Mouse (Mus musculus): ENCODE measurements around the gene Maneal.

Gene Maneal

GRCm38 (mm10) chr4:124861283-124862188, at the start of gene Maneal:
Gene Maneal (minus strand): TSS chr4:124862171.
- peak in 1 of 2 experiments; percentile 30 for DNase-seq

DNA sequence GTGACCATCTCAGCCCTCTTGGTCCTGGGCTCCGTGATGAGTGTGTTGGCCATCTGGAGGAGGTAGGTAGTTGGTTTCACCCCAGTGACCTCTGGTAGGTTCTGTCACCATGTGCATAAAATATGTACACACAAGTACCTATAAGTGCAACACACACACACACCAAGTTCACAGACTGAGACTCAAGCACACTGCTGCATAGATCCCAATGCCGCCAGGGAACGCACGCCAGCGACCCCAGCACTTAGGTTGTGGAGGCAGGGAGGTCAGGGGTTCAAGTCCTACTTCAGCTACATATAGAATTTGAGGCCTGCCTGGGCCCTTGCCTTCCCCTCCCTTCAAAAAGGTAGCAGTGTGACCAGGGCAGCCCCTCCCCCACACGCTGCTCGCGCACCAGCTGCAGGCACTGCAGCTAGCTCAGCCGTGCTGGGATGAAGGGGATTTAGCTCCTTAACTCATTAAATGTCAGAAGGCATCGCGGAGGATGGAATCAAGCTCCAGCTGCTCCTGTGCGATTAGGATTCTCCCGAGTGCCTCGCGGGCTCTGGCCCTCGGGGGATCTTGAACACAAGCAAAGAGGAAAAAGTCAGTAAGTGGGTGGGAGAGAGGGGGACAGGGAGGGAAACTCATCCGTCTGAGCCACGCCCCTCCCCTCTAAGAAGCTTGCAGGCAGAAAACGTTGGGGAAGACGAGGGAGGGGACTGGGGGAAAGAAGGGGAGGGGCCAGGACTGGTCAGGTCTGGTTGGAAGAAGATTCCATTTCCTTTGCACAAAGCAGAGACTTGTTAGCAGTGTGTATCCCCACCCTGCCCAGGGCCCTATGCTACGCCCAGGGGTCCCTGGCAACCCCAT, 44.2 kb upstream of the Maneal start:
- no peak for DNase-seq

DNA sequence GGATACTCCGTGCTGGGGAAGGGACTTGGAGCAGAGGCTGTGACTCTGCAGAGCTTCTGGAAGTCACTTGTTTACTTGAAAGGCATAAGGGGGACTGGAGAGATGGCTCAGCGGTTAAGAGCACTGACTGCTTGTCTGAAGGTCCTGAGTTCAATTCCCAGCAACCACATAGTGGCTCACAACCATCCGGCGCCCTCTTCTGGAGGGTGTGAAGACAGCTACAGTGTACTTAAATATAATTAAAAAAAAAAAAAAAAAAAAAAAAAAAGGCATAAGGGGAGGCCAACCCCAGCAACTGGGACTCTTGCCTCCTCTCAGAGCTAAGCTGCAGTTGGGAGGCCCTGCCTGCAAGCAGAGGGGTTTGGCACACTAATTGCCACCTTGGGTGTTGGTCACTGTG, 43.4 kb upstream of the Maneal start:
- DNase-seq: no peak

GRCm38 (mm10) chr4:124899906-124900305, 37.9 kb upstream of the Maneal start:
- no peak for DNase-seq

DNA sequence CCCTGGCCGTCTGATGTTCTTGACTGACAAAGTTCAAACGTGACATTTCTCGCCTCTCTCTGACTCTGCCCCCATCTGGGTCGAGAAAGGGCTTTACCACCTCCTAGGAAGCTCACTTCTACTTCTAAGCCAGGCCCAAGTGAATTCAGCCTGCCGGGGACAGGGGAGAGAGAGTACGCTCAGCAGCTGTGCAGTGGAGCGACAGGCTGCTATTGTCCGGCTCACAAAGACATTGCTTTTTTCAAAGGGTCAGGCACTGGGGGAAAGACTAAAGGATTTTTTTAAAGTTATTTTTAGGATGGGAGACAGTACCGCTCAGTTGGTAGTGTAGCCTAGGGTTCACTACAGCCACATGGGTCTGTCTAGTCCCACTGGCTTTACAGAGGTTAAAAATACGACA, 36.5 kb upstream of the Maneal start:
- no peak for DNase-seq

DNA sequence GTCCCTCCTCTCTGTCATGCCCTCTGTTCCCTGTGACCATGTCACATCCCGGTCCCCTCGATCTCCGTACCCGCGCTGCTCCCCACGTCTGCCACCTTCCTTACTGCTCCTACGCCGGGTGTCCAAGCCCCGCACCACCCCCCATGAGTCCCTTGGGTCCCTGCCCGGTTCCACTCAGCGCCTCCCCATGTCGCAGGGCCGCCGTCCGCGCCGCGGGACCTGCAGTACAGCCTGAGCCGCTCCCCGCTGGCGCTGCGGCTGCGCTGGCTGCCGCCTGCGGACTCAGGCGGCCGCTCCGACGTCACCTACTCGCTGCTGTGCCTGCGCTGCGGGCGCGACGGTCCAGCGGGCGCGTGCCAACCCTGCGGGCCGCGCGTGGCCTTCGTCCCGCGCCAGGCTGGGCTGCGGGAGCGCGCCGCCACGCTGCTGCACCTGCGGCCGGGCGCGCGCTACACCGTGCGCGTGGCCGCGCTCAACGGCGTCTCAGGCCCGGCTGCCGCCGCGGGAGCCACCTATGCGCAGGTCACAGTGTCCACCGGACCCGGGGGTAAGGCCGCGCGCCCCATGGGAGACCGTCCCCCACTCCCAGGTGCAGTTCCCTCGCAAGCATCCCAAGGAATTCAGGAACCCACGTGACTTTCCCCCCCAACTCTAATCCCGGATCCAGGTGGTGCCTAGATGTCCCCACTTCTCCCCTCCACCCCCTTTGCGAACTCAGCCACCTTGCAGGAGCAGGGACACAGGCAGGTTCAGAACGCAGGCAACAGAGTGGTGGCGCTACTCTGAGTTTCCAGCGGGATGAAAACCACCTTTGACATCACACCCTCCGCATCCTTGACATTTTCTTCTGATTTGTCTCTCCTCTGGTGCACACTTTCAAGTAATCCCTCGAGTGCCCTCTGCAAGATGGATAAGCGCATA, 32.8 kb upstream of the Maneal start:
- peak; percentile 74 to 89 for DNase-seq

GRCm38 (mm10) chr4:124893769-124894168, 31.8 kb upstream of the Maneal start:
- peak in 1 of 2 experiments; percentile 8 for DNase-seq

- no peak for DNase-seq
These were observed 28.9 kb upstream of the Maneal start for GRCm38 (mm10) chr4:124890831-124891230.

DNA sequence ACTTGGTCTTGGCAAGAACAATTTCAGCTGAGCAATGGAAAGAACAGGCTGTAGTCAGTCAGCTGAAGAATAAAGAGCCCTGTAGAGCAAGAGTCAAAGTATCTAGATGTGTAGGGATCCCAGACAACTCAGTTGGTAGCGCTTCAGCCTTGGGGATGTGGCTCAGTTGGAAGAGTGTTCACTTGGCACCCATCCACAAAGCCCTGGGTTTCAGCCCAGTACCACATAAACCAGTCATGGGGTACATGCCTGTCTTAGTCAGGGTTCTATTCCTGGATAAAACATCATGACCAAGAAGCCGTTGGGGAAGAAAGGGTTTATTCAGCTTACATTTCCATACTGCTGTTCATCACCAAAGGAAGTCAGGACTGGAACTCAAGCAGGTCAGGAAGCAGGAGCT, 28.0 kb upstream of the Maneal start:
- DNase-seq: no peak

GRCm38 (mm10) chr4:124888702-124889101, 26.7 kb upstream of the Maneal start:
- DNase-seq: no peak

- DNase-seq: peak in 1 of 2 experiments; percentile 19
These were observed 20.3 kb upstream of the Maneal start for GRCm38 (mm10) chr4:124882151-124882729.

DNA sequence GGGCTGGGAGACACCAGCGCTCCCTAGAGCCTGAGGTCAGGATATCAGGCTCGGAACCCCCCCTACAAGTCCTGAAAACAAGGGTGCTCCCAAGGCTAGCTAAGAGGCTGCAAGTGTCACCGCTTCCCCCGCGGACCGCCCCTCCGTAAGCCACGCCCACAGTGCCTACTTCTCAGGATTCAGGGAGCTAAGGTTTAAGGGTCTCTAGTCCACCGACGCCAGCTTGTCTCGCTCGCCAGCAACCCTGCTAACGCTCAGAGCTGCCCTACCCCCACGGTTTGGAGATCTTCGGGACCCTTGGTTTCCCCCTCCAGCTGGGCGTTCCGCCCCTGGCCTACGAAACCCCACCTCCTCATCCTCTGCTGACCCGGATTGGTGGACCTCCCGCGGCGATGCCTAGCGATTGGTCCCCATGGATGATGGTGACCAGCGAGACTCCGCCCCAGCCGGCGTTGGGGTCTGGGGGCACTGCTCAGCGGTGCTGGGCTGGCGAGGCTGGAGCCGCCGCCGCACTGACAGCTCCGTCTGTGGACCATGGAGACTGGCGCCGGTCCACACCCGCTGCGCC, 19.5 kb upstream of the Maneal start:
- peak; percentile 58 to 62 for DNase-seq

- DNase-seq: no peak
These were observed 18.6 kb upstream of the Maneal start, which contains the start of gene Epha10 for GRCm38 (mm10) chr4:124880599-124880998. Gene Epha10 (plus strand): TSS chr4:124880899.

GRCm38 (mm10) chr4:124872719-124873118, 10.7 kb upstream of the Maneal start:
- no peak for DNase-seq

DNA sequence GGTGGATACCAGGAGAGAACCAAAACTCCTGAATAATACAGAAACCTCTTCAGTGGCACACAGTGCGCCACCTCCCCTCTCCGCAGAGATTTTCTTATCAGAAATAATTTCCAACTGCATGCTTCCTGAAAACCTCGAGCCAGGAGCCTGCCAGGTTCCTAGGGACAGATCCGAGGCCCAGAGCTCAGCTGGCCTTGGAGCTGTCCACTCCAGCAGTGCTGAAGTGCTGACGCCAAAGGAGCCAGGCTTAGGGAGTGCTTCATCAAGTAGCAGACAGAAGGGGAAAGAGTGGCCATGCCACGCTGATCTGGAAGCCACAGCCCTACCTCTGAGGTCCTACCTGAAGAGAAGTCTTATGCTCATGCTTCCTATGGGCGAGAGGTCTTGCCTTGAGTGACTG, 1.5 kb downstream of the Maneal start:
- no peak for DNase-seq

DNA sequence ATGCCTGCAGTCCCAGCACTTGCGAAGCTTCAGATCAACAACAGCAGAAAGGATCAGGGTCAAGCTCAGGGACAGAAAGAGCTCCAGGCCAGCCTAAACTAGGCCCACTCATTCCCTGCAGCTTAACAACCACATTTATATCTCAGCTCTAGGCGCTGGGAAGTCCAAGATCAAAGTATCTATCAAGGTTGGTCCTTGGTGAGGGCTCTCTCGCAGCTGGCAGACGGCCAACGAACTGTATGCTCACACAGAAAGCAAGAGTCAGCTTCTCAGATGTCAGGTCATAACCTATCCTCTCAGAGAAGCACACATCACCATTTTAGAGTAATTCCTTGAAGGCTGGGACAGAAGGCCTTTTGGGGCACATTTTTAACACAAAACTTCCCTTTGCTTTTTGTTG, 3.6 kb downstream of the Maneal start:
- DNase-seq: peak in 1 of 2 experiments; percentile 33

DNA sequence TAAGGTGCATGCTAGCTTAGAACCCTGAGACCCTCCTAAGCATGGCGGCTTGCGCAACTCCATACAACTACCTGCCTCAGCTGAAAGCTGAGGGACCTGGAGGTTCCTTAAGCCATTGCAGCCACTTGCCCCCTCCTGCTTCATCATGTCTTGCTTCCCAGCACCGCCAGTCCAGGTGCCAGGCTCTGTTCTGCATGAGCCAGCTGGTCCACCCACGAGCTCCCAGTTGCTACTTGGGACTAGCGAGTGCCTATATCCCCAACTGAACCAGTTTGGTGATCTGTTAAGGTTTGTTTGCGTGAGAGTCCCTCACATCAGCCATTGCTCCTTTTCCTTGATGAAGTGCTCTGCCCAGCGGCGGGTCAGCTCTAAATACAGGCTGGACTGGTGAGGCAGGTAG, 5.7 kb downstream of the Maneal start:
- DNase-seq: no peak

DNA sequence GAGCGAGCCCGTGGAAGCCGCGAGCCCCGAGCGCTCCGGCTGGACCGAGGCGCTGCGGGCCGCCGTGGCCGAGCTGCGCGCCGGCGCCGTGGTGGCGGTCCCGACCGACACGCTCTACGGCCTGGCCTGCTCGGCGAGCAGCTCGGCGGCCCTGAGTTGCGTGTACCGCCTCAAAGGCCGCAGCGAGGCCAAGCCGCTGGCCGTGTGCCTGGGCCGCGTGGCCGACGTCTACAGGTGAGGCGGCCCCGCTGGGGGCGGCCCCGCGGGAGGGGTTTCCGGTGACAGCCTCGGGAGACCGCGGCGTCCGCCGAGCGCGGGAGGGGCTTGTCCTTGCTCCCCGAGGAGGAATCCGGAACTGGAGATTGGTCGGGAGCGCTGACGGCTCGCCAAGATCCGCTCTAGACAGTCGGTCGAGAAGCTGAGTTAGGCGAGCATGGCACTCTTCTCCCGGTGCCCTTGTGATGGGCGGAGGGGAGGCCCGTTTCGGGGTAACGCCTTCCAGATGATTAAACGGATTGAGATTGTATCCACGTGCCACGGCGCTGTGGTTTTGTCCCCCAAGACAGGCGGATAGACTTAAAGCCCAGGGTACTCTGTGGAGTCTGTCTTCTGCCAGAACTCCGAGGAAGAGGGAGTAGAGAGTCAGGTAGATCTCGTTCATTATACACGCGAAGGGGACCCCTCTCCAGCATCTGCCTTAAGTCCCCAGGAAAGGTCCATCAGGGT, 10.9 kb downstream of the Maneal start, which contains the start of gene 1110065P20Rik:
1110065P20Rik (minus strand) TSS at position 264 of the 726 bp plus-strand sequence.
- DNase-seq: peak; percentile 72 to 77

GRCm38 (mm10) chr4:124850261-124850913, 11.6 kb downstream of the Maneal start, which contains the start of gene Yrdc:
Gene Yrdc (plus strand): TSS chr4:124850679.
- peak; percentile 92 to 97 for DNase-seq

DNA sequence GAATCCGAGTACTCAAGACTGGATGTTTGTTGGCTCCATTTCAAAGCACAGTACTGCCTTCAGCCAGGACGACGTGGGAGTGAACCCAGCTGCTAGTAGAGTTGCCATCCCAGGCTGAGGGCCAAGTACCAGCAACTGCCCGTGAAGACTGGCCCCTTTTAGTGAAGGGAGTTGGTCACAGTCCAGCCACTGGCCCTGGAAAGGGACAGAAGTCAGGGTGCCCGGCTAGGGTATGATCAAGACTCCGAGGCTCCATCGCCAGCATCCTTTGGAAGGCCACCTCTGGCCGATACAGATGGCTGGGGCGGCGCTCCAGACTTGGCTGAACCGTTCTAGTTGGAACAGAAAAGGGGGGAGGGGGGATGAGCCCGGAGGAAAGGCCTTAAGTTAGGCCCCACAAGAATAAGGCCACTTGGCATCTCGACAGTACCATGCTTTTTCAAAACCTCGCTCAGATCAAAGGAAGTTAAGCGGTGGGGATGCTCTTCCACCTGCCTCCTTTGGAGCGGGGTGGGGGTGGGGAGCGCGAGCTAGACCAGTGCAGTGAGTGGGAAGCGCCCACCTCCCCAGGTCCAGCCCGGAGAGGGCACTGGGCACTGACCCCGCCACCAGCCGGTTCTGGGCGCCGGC, 12.2 kb downstream of the Maneal start:
- DNase-seq: peak; percentile 57 to 58
